Mouse (Mus musculus): ENCODE measurements at regions not wholly inside any gene's neighbourhood (a gene's known extent, or its start where the extent isn't known, plus 50 kb on each side); places are given as distances from the start of the nearest gene placed in this dataset.

- no peaks in the 10 kb centered on the region for H3K9me3 ChIP-seq (replicated peaks)
- H3K36me3 ChIP-seq: no peaks in the 10 kb centered on the region
- no peaks in the 10 kb centered on the region for H3K27me3 ChIP-seq (ENCODE audit: low read depth, poor library complexity, severe bottlenecking)
- H3K27ac ChIP-seq (replicated peaks): no peak overlapping the region
- DNase-seq (ENCODE audit: low spot score): no peak
- H3K4me3 ChIP-seq: no peak overlapping the region
- peaks cover 10% of the 10 kb centered on the region for H3K4me1 ChIP-seq
- 95% methylated on average over 9 of the region's 9 CpGs for WGBS
These were observed 211.1 kb downstream of the Etnk1 start for GRCm38 (mm10) chr6:143378126-143378525.

GRCm38 (mm10) chr6:143380490-143380889 is 213.5 kb downstream of the Etnk1 start:
- Histone ChIP-seq H3K9me3 (replicated peaks) (no peaks in the 10 kb centered on the region), H3K27me3 (ENCODE audit: low read depth, poor library complexity, severe bottlenecking) (no peaks in the 10 kb centered on the region), H3K36me3 (no peaks in the 10 kb centered on the region), H3K4me1 (peaks cover 7% of the 10 kb centered on the region), H3K27ac (replicated peaks) (no peak overlapping the region), H3K4me3 (no peak overlapping the region)
- WGBS: 92% methylated on average over 3 of the region's 3 CpGs
- DNase-seq (ENCODE audit: low spot score): no peak

- H3K9me3 ChIP-seq (replicated peaks): no peaks in the 10 kb centered on the region
- H3K27me3 ChIP-seq (ENCODE audit: low read depth, poor library complexity, severe bottlenecking): no peaks in the 10 kb centered on the region
- DNase-seq (ENCODE audit: low spot score): no peak
- no peak overlapping the region for H3K4me3 ChIP-seq
- no peaks in the 10 kb centered on the region for H3K4me1 ChIP-seq
- no peak overlapping the region for H3K27ac ChIP-seq (replicated peaks)
- no peaks in the 10 kb centered on the region for H3K36me3 ChIP-seq
- 93% methylated on average over 16 of the region's 16 CpGs for WGBS
These were observed 219.8 kb downstream of the Etnk1 start for GRCm38 (mm10) chr6:143386597-143387450.

- H3K9me3 ChIP-seq (replicated peaks): no peaks in the 10 kb centered on the region
- H3K36me3 ChIP-seq: no peaks in the 10 kb centered on the region
- peaks cover 12% of the 10 kb centered on the region for H3K4me1 ChIP-seq
- no peaks in the 10 kb centered on the region for H3K27me3 ChIP-seq (ENCODE audit: low read depth, poor library complexity, severe bottlenecking)
- no peak for DNase-seq (ENCODE audit: low spot score)
- no peak overlapping the region for H3K27ac ChIP-seq (replicated peaks)
- no peak overlapping the region for H3K4me3 ChIP-seq
- 81% methylated on average over 10 of the region's 10 CpGs for WGBS
These were observed 226.7 kb downstream of the Etnk1 start for GRCm38 (mm10) chr6:143393543-143394207.

DNA sequence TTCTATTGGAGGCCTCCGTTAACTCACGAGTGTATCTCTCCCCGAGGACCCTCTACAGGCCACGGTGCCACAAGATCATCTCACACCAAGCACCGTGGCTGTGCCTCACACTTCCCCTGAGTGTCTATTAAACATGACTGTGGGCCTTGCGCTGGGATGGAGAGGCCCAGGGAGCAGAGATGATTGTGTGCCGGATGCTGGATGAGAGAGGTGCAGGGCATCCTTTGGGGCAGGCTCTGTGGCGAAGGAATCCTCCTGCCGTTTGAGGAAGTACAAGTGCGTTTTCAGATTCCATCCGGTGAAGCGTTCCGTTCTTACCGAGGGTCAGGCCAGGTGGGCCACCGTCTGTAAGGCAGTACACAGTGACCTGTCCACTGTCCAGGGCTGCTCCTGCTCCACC is 227.4 kb downstream of the Etnk1 start:
- Histone ChIP-seq H3K9me3 (replicated peaks) (no peaks in the 10 kb centered on the region), H3K36me3 (no peaks in the 10 kb centered on the region), H3K4me1 (peaks cover 12% of the 10 kb centered on the region), H3K4me3 (no peak overlapping the region), H3K27ac (replicated peaks) (no peak overlapping the region), H3K27me3 (ENCODE audit: low read depth, poor library complexity, severe bottlenecking) (no peaks in the 10 kb centered on the region)
- WGBS: 92% methylated on average over 15 of the region's 15 CpGs
- DNase-seq (ENCODE audit: low spot score): no peak

DNA sequence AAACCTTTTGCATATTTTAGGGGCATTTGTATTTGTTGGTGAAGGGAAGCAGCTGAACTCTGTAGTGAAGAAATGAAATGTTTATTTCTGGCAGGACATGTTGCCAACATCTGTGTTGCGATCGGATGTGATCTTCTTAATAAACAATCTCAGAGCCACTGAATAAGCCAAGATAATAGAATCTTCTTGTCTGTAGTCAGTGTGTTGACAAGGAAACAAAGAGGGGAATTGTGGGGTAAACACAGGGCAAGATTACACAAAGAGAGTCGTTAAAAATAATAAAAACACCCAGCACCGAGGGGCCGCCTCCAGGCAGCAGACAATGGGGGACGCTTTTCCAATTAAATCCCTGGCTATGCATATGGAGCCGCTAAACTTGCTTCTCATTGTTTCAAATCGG is 234.4 kb downstream of the Etnk1 start:
- no peak for DNase-seq (ENCODE audit: low spot score)
- Histone ChIP-seq H3K36me3 (no peaks in the 10 kb centered on the region), H3K4me3 (no peak overlapping the region), H3K9me3 (replicated peaks) (no peaks in the 10 kb centered on the region), H3K27me3 (ENCODE audit: low read depth, poor library complexity, severe bottlenecking) (no peaks in the 10 kb centered on the region), H3K4me1 (peaks cover 13% of the 10 kb centered on the region), H3K27ac (replicated peaks) (no peak overlapping the region)
- WGBS: 35% methylated on average over 8 of the region's 8 CpGs

GRCm38 (mm10) chr6:143401921-143402320 is 234.9 kb downstream of the Etnk1 start:
- Histone ChIP-seq H3K4me3 (no peak overlapping the region), H3K4me1 (peaks cover 18% of the 10 kb centered on the region), H3K27me3 (ENCODE audit: low read depth, poor library complexity, severe bottlenecking) (no peaks in the 10 kb centered on the region), H3K27ac (replicated peaks) (no peak overlapping the region), H3K36me3 (no peaks in the 10 kb centered on the region), H3K9me3 (replicated peaks) (no peaks in the 10 kb centered on the region)
- no peak for DNase-seq (ENCODE audit: low spot score)
- WGBS: 89% methylated on average over 7 of the region's 7 CpGs

- Histone ChIP-seq H3K36me3 (no peaks in the 10 kb centered on the region), H3K9me3 (replicated peaks) (no peaks in the 10 kb centered on the region), H3K27ac (replicated peaks) (no peak overlapping the region), H3K4me3 (no peak overlapping the region), H3K4me1 (peaks cover 24% of the 10 kb centered on the region), H3K27me3 (ENCODE audit: low read depth, poor library complexity, severe bottlenecking) (no peaks in the 10 kb centered on the region)
- WGBS: 87% methylated on average over 7 of the region's 7 CpGs
- DNase-seq (ENCODE audit: low spot score): no peak
These were observed 235.7 kb downstream of the Etnk1 start for GRCm38 (mm10) chr6:143402766-143403165.

- H3K27me3 ChIP-seq (ENCODE audit: low read depth, poor library complexity, severe bottlenecking): no peaks in the 10 kb centered on the region
- no peaks in the 10 kb centered on the region for H3K36me3 ChIP-seq
- H3K27ac ChIP-seq (replicated peaks): no peak overlapping the region
- no peak overlapping the region for H3K4me3 ChIP-seq
- H3K9me3 ChIP-seq (replicated peaks): no peaks in the 10 kb centered on the region
- WGBS: 92% methylated on average over 4 of the region's 4 CpGs
- no peak for DNase-seq (ENCODE audit: low spot score)
- H3K4me1 ChIP-seq: peaks cover 24% of the 10 kb centered on the region
These were observed 237.5 kb downstream of the Etnk1 start for GRCm38 (mm10) chr6:143404521-143404920.

GRCm38 (mm10) chr6:143412056-143412455 is 245.0 kb downstream of the Etnk1 start:
- 93% methylated on average over 5 of the region's 5 CpGs for WGBS
- H3K9me3 ChIP-seq (replicated peaks): no peaks in the 10 kb centered on the region; the same call in 1 of the 2 replicates
- H3K36me3 ChIP-seq: no peaks in the 10 kb centered on the region
- H3K27me3 ChIP-seq (ENCODE audit: low read depth, poor library complexity, severe bottlenecking): no peaks in the 10 kb centered on the region
- no peak overlapping the region for H3K4me3 ChIP-seq
- no peak overlapping the region for H3K27ac ChIP-seq (replicated peaks)
- H3K4me1 ChIP-seq: peaks cover 5% of the 10 kb centered on the region
- DNase-seq (ENCODE audit: low spot score): no peak

GRCm38 (mm10) chr6:143412721-143413120 is 245.7 kb downstream of the Etnk1 start:
- no peaks in the 10 kb centered on the region for H3K4me1 ChIP-seq
- no peaks in the 10 kb centered on the region for H3K27me3 ChIP-seq (ENCODE audit: low read depth, poor library complexity, severe bottlenecking)
- no peak for DNase-seq (ENCODE audit: low spot score)
- no peaks in the 10 kb centered on the region; the same call in 1 of the 2 replicates for H3K9me3 ChIP-seq (replicated peaks)
- no peak overlapping the region for H3K27ac ChIP-seq (replicated peaks)
- H3K4me3 ChIP-seq: no peak overlapping the region
- H3K36me3 ChIP-seq: no peaks in the 10 kb centered on the region
- WGBS: 91% methylated on average over 6 of the region's 6 CpGs

GRCm38 (mm10) chr6:143414590-143415382 is 247.8 kb downstream of the Etnk1 start:
- WGBS: 89% methylated on average over 27 of the region's 27 CpGs
- DNase-seq (ENCODE audit: low spot score): no peak

More at GRCm38 (mm10) chr6:143414590-143415382, 247.8 kb downstream of the Etnk1 start:
- Histone ChIP-seq H3K9me3 (replicated peaks) (no peaks in the 10 kb centered on the region; the same call in 1 of the 2 replicates), H3K4me1 (no peaks in the 10 kb centered on the region), H3K27me3 (ENCODE audit: low read depth, poor library complexity, severe bottlenecking) (no peaks in the 10 kb centered on the region), H3K36me3 (no peaks in the 10 kb centered on the region), H3K27ac (replicated peaks) (no peak overlapping the region), H3K4me3 (no peak overlapping the region)
